In genomic region chr7:19343210-19343808, GRCm38 (mm10) we compare ENCODE assay signal across 8 mouse cellular contexts. TPM values are rescaled to one million over a fixed set of nuclear protein-coding genes. Genes with fewer than 3 reads are reported as not detected.
DNase-seq lines count a peak whose midpoint lies in the region; ATAC-seq and TF ChIP-seq lines count a peak whose summit lies in the region.

No protein-coding gene starts in this region.

- ATAC-seq in midbrain, embryonic 12.5 days (ENCODE audit: low FRiP score, low read depth), result no peak

- TF ChIP-seq POLR2A in cerebellum, adult 2 months (IDR thresholded peaks at IDR 0.05; ENCODE audit: borderline replicate concordance, insufficient read depth, low read length), result no peak

- WGBS in cerebellum, adult 2 months, result 1% methylated on average over 11 of the region's 11 CpGs
- 1% methylated on average over 11 of the region's 11 CpGs for WGBS in midbrain, embryonic 12.5 days

- H3K4me1 ChIP-seq in cerebellum, adult 2 months (ENCODE audit: control insufficient read depth, insufficient read depth, low read length), result peaks cover 4% of the 10 kb centered on the region; the same call in 1 of the 2 replicates
- H3K4me1 ChIP-seq in midbrain, embryonic 12.5 days, result peaks cover 29% of the 10 kb centered on the region

- no peaks in the 10 kb centered on the region for H3K27me3 ChIP-seq in cerebellum, adult 2 months (ENCODE audit: control insufficient read depth, insufficient read depth, low read length)
- H3K27me3 ChIP-seq in midbrain, embryonic 12.5 days, result peaks cover 27% of the 10 kb centered on the region

- DNase-seq in left cerebral cortex, adult 18-20 months (ENCODE audit: low spot score in 2 of 2), result peak; percentile 70 to 77
- no peak for DNase-seq in left cerebral cortex, adult 11 months (ENCODE audit: low spot score)
- DNase-seq in cerebellum, adult 2 months, result peak; percentile 74 to 86
- peak; percentile 80 for DNase-seq in gastrocnemius, adult 2 months
- peak; percentile 93 for DNase-seq in induced T-regulatory cell, adult 2 months (ENCODE audit: low read depth)
- DNase-seq in left cerebral cortex, postnatal 4 days, result peak; percentile 69
- peak; percentile 73 to 88 for DNase-seq in spleen, postnatal 4 days (ENCODE audit: low spot score in 2 of 2)

- no peaks in the 10 kb centered on the region for H3K9me3 ChIP-seq in midbrain, embryonic 12.5 days

- TF ChIP-seq CTCF in cerebellum, adult 2 months (IDR thresholded peaks at IDR 0.05; ENCODE audit: borderline replicate concordance, insufficient read depth, low read depth, low read length), result peak; percentile 90
- peak; percentile 99; the same call in 1 of the 2 replicates for TF ChIP-seq CTCF in gastrocnemius, adult 2 months (IDR thresholded peaks at IDR 0.05)

- peak overlapping the region; percentile 96; the same call in 1 of the 2 replicates for H3K4me2 ChIP-seq in midbrain, embryonic 12.5 days (replicated peaks)

- intact Hi-C loops in gastrocnemius, adult 2 months (cut with DNase I), result no loop called here
- intact Hi-C loops in left cerebral cortex, postnatal 4 days (cut with DNase I), result loop anchor here (2.0 kb wide), 1 partner anchor 43 kb away; no protein-coding TSS in a partner anchor

- H3K4me3 ChIP-seq in cerebellum, adult 2 months (replicated peaks; ENCODE audit: insufficient read depth, low read depth, low read length), result peak overlapping the region; percentile 24
- H3K4me3 ChIP-seq in gastrocnemius, adult 2 months, result peak overlapping the region; percentile 56
- no peak overlapping the region for H3K4me3 ChIP-seq in midbrain, embryonic 12.5 days

- no peak overlapping the region for H3K9ac ChIP-seq in midbrain, embryonic 12.5 days (replicated peaks)

- peaks cover 7% of the 10 kb centered on the region for H3K36me3 ChIP-seq in midbrain, embryonic 12.5 days

- no peak overlapping the region for H3K27ac ChIP-seq in cerebellum, adult 2 months (ENCODE audit: insufficient read depth, low read length)
- H3K27ac ChIP-seq in gastrocnemius, adult 2 months, result peak overlapping the region; percentile 94
- H3K27ac ChIP-seq in midbrain, embryonic 12.5 days (replicated peaks), result no peak overlapping the region

RNA-seq across cellular contexts. Expression of gene Ercc1, which starts 1.3 kb away (rescaled TPM):
- 10 to 100 TPM; 39.1 to 45.2 TPM for total RNA-seq in left cerebral cortex, adult 18-20 months (2021)
- 52.2 and 53.9 TPM in 2 replicates for polyA plus RNA-seq in cerebellum, adult 2 months (2012; rRNA removed)
- 10 to 100 TPM; 28.1 to 30.4 TPM for total RNA-seq in gastrocnemius, adult 2 months (2021)
- total RNA-seq in left cerebral cortex, postnatal 4 days (2021), result 10 to 100 TPM; 60.1 to 70.9 TPM
- polyA plus RNA-seq in midbrain, embryonic 12.5 days (2016; fragmentation: Nextera tagmentation; extraction: Ambion mirVana), result 103 and 114 TPM in 2 replicates

RNA-seq across cellular contexts. Expression of gene Cd3eap, which starts 16.0 kb away (rescaled TPM):
- total RNA-seq in left cerebral cortex, adult 18-20 months (2021), result 10 to 100 TPM; 17.1 to 18.1 TPM
- 12.6 and 12.7 TPM in 2 replicates for polyA plus RNA-seq in cerebellum, adult 2 months (2012; rRNA removed)
- total RNA-seq in gastrocnemius, adult 2 months (2021), result 10 to 100 TPM; 11.4 to 11.5 TPM
- 10 to 100 TPM; 15.9 to 18.7 TPM for total RNA-seq in left cerebral cortex, postnatal 4 days (2021)
- polyA plus RNA-seq in midbrain, embryonic 12.5 days (2016; fragmentation: Nextera tagmentation; extraction: Ambion mirVana), result 19.1 and 20.6 TPM in 2 replicates

RNA-seq across cellular contexts. Expression of gene Ppp1r13l, which starts 16.2 kb away (rescaled TPM):
- 1 to 10 TPM; 8.2 to 9.6 TPM for total RNA-seq in left cerebral cortex, adult 18-20 months (2021)
- polyA plus RNA-seq in cerebellum, adult 2 months (2012; rRNA removed), result 4.1 and 4.8 TPM in 2 replicates
- total RNA-seq in gastrocnemius, adult 2 months (2021), result 1 to 10 TPM; 2.1 to 4.9 TPM
- 1 to 10 TPM; 6.0 to 6.4 TPM for total RNA-seq in left cerebral cortex, postnatal 4 days (2021)
- polyA plus RNA-seq in midbrain, embryonic 12.5 days (2016; fragmentation: Nextera tagmentation; extraction: Ambion mirVana), result 3.6 and 4.1 TPM in 2 replicates

RNA-seq across cellular contexts. Expression of gene Fosb, which starts 33.5 kb away (rescaled TPM):
- total RNA-seq in left cerebral cortex, adult 18-20 months (2021), result 10 to 100 TPM; 20.9 to 54.7 TPM
- 0.67 and 0.71 TPM in 2 replicates for polyA plus RNA-seq in cerebellum, adult 2 months (2012; rRNA removed)
- total RNA-seq in gastrocnemius, adult 2 months (2021), result under 1 TPM; 0.22 to 0.59 TPM
- total RNA-seq in left cerebral cortex, postnatal 4 days (2021), result 1 to 10 TPM; 1.2 to 1.3 TPM
- polyA plus RNA-seq in midbrain, embryonic 12.5 days (2016; fragmentation: Nextera tagmentation; extraction: Ambion mirVana), result 0.20 TPM in 1 of 2 replicates, not detected in the other

RNA-seq across cellular contexts. Expression of gene Ercc2, which starts 38.5 kb away (rescaled TPM):
- total RNA-seq in left cerebral cortex, adult 18-20 months (2021), result 10 to 100 TPM; 32.2 to 36.4 TPM
- 45.0 and 46.3 TPM in 2 replicates for polyA plus RNA-seq in cerebellum, adult 2 months (2012; rRNA removed)
- 10 to 100 TPM in 1 of 2 experiments, 1 to 10 TPM in 1; 8.5 to 10.7 TPM for total RNA-seq in gastrocnemius, adult 2 months (2021)
- 10 to 100 TPM; 46.1 to 62.8 TPM for total RNA-seq in left cerebral cortex, postnatal 4 days (2021)
- polyA plus RNA-seq in midbrain, embryonic 12.5 days (2016; fragmentation: Nextera tagmentation; extraction: Ambion mirVana), result 27.5 and 30.3 TPM in 2 replicates
